Mouse (Mus musculus) duodenum, adult 2 months (tissue): ENCODE measurements around the gene Gatb. TPM values are rescaled to one million over a fixed set of nuclear protein-coding genes. Genes with fewer than 3 reads are reported as not detected.

Experiments used
- polyA plus RNA-seq: library from polyadenylated mRNA; depleted of rRNA; stranded (reverse); fragments of >200 nt; gene quantifications from 2 replicates; pipeline ENCODE4 v1.2.3, GENCODE M21; 2012; ENCODE audit warnings: low replicate concordance; rRNA removed

The Gatb gene
- 1.4 and 2.1 TPM in 2 replicates for polyA plus RNA-seq

DNA sequence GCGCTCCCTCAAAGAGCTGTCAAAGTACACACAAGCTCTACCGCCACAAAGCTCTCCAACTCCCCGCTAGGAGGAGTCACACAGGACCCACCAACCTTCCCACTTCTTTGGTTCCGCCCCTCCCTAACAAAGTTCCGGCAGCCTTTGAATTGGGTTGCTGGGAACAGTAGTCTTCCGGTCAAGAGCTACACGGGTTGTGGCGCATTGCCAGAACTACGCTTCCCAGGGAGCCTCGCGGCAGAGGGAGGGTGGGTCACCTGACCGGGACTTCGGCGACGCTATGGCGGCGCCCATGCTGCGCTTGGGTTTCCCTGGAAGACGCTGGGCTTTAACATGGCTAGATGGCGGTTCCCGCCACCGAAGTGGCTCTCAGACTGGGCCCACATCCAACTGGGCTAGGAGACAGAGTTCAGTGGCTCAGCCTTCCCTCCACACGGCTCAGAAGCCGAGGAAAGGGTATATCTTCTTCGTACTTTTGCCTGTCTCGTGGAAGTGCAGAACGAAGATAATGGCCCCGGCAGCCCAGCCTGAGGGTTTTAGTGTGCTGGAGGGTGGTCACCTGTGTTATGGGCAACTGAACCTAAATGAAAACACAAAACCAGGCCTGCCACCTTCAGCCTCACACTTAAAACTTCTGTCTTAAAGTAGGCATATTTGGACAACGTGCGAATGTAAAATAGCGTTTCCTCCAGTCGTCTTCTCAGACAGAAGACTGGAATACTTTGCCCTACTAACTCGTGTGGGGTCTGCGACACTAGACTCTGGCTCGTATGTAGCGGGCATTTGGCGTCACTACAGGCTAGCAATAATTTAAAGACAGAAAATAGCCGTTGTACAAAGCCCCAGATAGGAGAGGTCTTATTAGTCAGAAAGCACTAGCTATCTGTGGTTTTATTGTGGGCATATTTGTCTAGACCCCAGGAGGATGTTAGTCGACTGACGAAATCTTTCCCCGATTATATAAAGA is at the start of gene Gatb:
Gene Gatb (plus strand): TSS at position 256 of the 967 bp plus-strand sequence.

Other genes starting within 250 kb of the Gatb start
- gene Fam160a1, start 243.2 kb downstream of the Gatb start, polyA plus RNA-seq: 8.8 and 9.0 TPM in 2 replicates